Mouse (Mus musculus): ENCODE data around the gene Ddah2. TPM values are rescaled to one million over a fixed set of nuclear protein-coding genes. Genes with fewer than 3 reads are reported as not detected.

Gene Ddah2
- polyA plus RNA-seq, 1 experiment from 2014 or later = 527 TPM

Other genes starting within 250 kb of the Ddah2 start
- gene Stk19, start 222.1 kb upstream of the Ddah2 start, polyA plus RNA-seq (2016; fragmentation: Nextera tagmentation; extraction: Ambion mirVana) = 30.2 and 30.6 TPM in 2 replicates
- gene Dxo, start 222.0 kb upstream of the Ddah2 start, polyA plus RNA-seq (2016; fragmentation: Nextera tagmentation; extraction: Ambion mirVana) = 81.2 and 88.1 TPM in 2 replicates
- 57.8 and 62.4 TPM in 2 replicates for gene Skiv2l, start 208.8 kb upstream of the Ddah2 start, polyA plus RNA-seq (2016; fragmentation: Nextera tagmentation; extraction: Ambion mirVana)
- gene Nelfe, start 208.6 kb upstream of the Ddah2 start, polyA plus RNA-seq (2016; fragmentation: Nextera tagmentation; extraction: Ambion mirVana) = 137 and 139 TPM in 2 replicates
- 1.8 and 2.8 TPM in 2 replicates for gene Cfb, start 196.5 kb upstream of the Ddah2 start, polyA plus RNA-seq (2016; fragmentation: Nextera tagmentation; extraction: Ambion mirVana)
- 5.8 and 6.1 TPM in 2 replicates for gene Zbtb12, start 179.6 kb upstream of the Ddah2 start, polyA plus RNA-seq (2016; fragmentation: Nextera tagmentation; extraction: Ambion mirVana)
- gene Gm20547, start 177.0 kb upstream of the Ddah2 start, polyA plus RNA-seq (2016; fragmentation: Nextera tagmentation; extraction: Ambion mirVana) = 0.07 TPM in 1 of 2 replicates, not detected in the other
- 1.3 TPM in 2 replicates for gene C2, start 160.8 kb upstream of the Ddah2 start, polyA plus RNA-seq (2016; fragmentation: Nextera tagmentation; extraction: Ambion mirVana)
- gene Ehmt2, start 160.6 kb upstream of the Ddah2 start, polyA plus RNA-seq (2016; fragmentation: Nextera tagmentation; extraction: Ambion mirVana) = 88.0 and 91.9 TPM in 2 replicates
- gene Slc44a4, start 144.6 kb upstream of the Ddah2 start, polyA plus RNA-seq (2016; fragmentation: Nextera tagmentation; extraction: Ambion mirVana) = not detected in 2 replicates
- 16.1 and 19.2 TPM in 2 replicates for gene Neu1, start 127.8 kb upstream of the Ddah2 start, polyA plus RNA-seq (2016; fragmentation: Nextera tagmentation; extraction: Ambion mirVana)
- 0.19 TPM in 1 of 2 replicates, not detected in the other for gene Hspa1b, start 99.8 kb upstream of the Ddah2 start, polyA plus RNA-seq (2016; fragmentation: Nextera tagmentation; extraction: Ambion mirVana)
- 0.27 TPM in 1 of 2 replicates, not detected in the other for gene Gm20481, start 89.1 kb upstream of the Ddah2 start, polyA plus RNA-seq (2016; fragmentation: Nextera tagmentation; extraction: Ambion mirVana)
- gene Hspa1a, start 86.9 kb upstream of the Ddah2 start, polyA plus RNA-seq (2016; fragmentation: Nextera tagmentation; extraction: Ambion mirVana) = 1.3 and 1.6 TPM in 2 replicates
- 0.71 and 0.81 TPM in 2 replicates for gene Hspa1l, start 86.3 kb upstream of the Ddah2 start, polyA plus RNA-seq (2016; fragmentation: Nextera tagmentation; extraction: Ambion mirVana)
- gene Lsm2, start 77.2 kb upstream of the Ddah2 start, polyA plus RNA-seq (2016; fragmentation: Nextera tagmentation; extraction: Ambion mirVana) = 307 and 337 TPM in 2 replicates
- gene Vars, start 58.0 kb upstream of the Ddah2 start, polyA plus RNA-seq (2016; fragmentation: Nextera tagmentation; extraction: Ambion mirVana) = 177 and 210 TPM in 2 replicates
- 0.19 and 0.28 TPM in 2 replicates for gene Vwa7, start 42.5 kb upstream of the Ddah2 start, polyA plus RNA-seq (2016; fragmentation: Nextera tagmentation; extraction: Ambion mirVana)
- 7.1 and 7.7 TPM in 2 replicates for gene Sapcd1, start 31.0 kb upstream of the Ddah2 start, polyA plus RNA-seq (2016; fragmentation: Nextera tagmentation; extraction: Ambion mirVana)
- gene Msh5, start 12.3 kb upstream of the Ddah2 start, polyA plus RNA-seq (2016; fragmentation: Nextera tagmentation; extraction: Ambion mirVana) = 5.4 and 6.3 TPM in 2 replicates
- gene Clic1, start 9.1 kb upstream of the Ddah2 start, polyA plus RNA-seq (2016; fragmentation: Nextera tagmentation; extraction: Ambion mirVana) = 216 and 217 TPM in 2 replicates
- gene Ly6g6c, start 6.4 kb downstream of the Ddah2 start, polyA plus RNA-seq (2016; fragmentation: Nextera tagmentation; extraction: Ambion mirVana) = 0.17 TPM in 2 replicates
- 1.3 TPM in 2 replicates for gene Mpig6b, start 7.1 kb downstream of the Ddah2 start, polyA plus RNA-seq (2016; fragmentation: Nextera tagmentation; extraction: Ambion mirVana)
- gene Ly6g6e, start 17.9 kb downstream of the Ddah2 start, polyA plus RNA-seq (2016; fragmentation: Nextera tagmentation; extraction: Ambion mirVana) = 0.32 and 0.59 TPM in 2 replicates
- 2.0 and 3.5 TPM in 2 replicates for gene Ly6g6d, start 19.0 kb downstream of the Ddah2 start, polyA plus RNA-seq (2016; fragmentation: Nextera tagmentation; extraction: Ambion mirVana)
- gene Ly6g6f, start 26.6 kb downstream of the Ddah2 start, polyA plus RNA-seq (2016; fragmentation: Nextera tagmentation; extraction: Ambion mirVana) = 0.70 and 0.86 TPM in 2 replicates
- 56.7 and 68.5 TPM in 2 replicates for gene Abhd16a, start 30.2 kb downstream of the Ddah2 start, polyA plus RNA-seq (2016; fragmentation: Nextera tagmentation; extraction: Ambion mirVana)
- gene Ly6g5c, start 49.2 kb downstream of the Ddah2 start, polyA plus RNA-seq (2016; fragmentation: Nextera tagmentation; extraction: Ambion mirVana) = not detected in 2 replicates
- gene Ly6g5b, start 56.4 kb downstream of the Ddah2 start, polyA plus RNA-seq (2016; fragmentation: Nextera tagmentation; extraction: Ambion mirVana) = 0.99 and 1.1 TPM in 2 replicates
- 33.4 and 34.5 TPM in 2 replicates for gene Gpank1, start 62.4 kb downstream of the Ddah2 start, polyA plus RNA-seq (2016; fragmentation: Nextera tagmentation; extraction: Ambion mirVana)
- gene Csnk2b, start 63.0 kb downstream of the Ddah2 start, polyA plus RNA-seq (2016; fragmentation: Nextera tagmentation; extraction: Ambion mirVana) = 299 and 306 TPM in 2 replicates
- 9.5 and 9.6 TPM in 2 replicates for gene D17H6S53E, start 67.3 kb downstream of the Ddah2 start, polyA plus RNA-seq (2016; fragmentation: Nextera tagmentation; extraction: Ambion mirVana)
- gene Apom, start 73.0 kb downstream of the Ddah2 start, polyA plus RNA-seq (2016; fragmentation: Nextera tagmentation; extraction: Ambion mirVana) = 0.53 and 0.66 TPM in 2 replicates
- gene Bag6, start 76.1 kb downstream of the Ddah2 start, polyA plus RNA-seq (2016; fragmentation: Nextera tagmentation; extraction: Ambion mirVana) = 56.6 and 67.4 TPM in 2 replicates
- 173 and 198 TPM in 2 replicates for gene Prrc2a, start 105.9 kb downstream of the Ddah2 start, polyA plus RNA-seq (2016; fragmentation: Nextera tagmentation; extraction: Ambion mirVana)
- 4.0 and 5.8 TPM in 2 replicates for gene Aif1, start 117.0 kb downstream of the Ddah2 start, polyA plus RNA-seq (2016; fragmentation: Nextera tagmentation; extraction: Ambion mirVana)
- gene Lst1, start 129.4 kb downstream of the Ddah2 start, polyA plus RNA-seq (2016; fragmentation: Nextera tagmentation; extraction: Ambion mirVana) = 5.0 and 8.3 TPM in 2 replicates
- 0.10 TPM in 1 of 2 replicates, not detected in the other for gene Ltb, start 135.4 kb downstream of the Ddah2 start, polyA plus RNA-seq (2016; fragmentation: Nextera tagmentation; extraction: Ambion mirVana)
- 0.07 TPM in 1 of 2 replicates, not detected in the other for gene Tnf, start 143.0 kb downstream of the Ddah2 start, polyA plus RNA-seq (2016; fragmentation: Nextera tagmentation; extraction: Ambion mirVana)
- not detected in 2 replicates for gene Lta, start 146.3 kb downstream of the Ddah2 start, polyA plus RNA-seq (2016; fragmentation: Nextera tagmentation; extraction: Ambion mirVana)
- 0.25 and 0.37 TPM in 2 replicates for gene Gm16181, start 161.8 kb downstream of the Ddah2 start, polyA plus RNA-seq (2016; fragmentation: Nextera tagmentation; extraction: Ambion mirVana)
- 9.7 and 11.8 TPM in 2 replicates for gene Atp6v1g2, start 174.6 kb downstream of the Ddah2 start, polyA plus RNA-seq (2016; fragmentation: Nextera tagmentation; extraction: Ambion mirVana)
- gene Nfkbil1, start 176.8 kb downstream of the Ddah2 start, polyA plus RNA-seq (2016; fragmentation: Nextera tagmentation; extraction: Ambion mirVana) = 9.9 and 11.7 TPM in 2 replicates
- 682 and 724 TPM in 2 replicates for gene Ddx39b, start 182.7 kb downstream of the Ddah2 start, polyA plus RNA-seq (2016; fragmentation: Nextera tagmentation; extraction: Ambion mirVana)
- 55.3 and 61.1 TPM in 2 replicates for gene H2-D1, start 203.7 kb downstream of the Ddah2 start, polyA plus RNA-seq (2016; fragmentation: Nextera tagmentation; extraction: Ambion mirVana)

Measured in midbrain, embryonic 10.5 days (tissue).